Mouse (Mus musculus) limb, embryonic 15.5 days (tissue): ENCODE measurements around the gene Gpx2. TPM values are rescaled to one million over a fixed set of nuclear protein-coding genes. Genes with fewer than 3 reads are reported as not detected.
A peak's percentile ranks its signal among the peaks of the same experiment; 100 is the strongest.

Source experiments
- ATAC-seq: fragments of 200-750 bp; cut with Nextera tagmentation; 2 replicates; pipeline ENCODE4 v1.8.0; 2017; ENCODE audit warnings: low read depth, moderate TSS enrichment; ENCODE audit not compliant: insufficient number of reproducible peaks, low FRiP score, low TSS enrichment
- H3K27ac ChIP-seq: fragments of 300-500 bp; sonication (generic); 2 replicates; pipeline ENCODE4 v1.5.1; 2015; ENCODE audit warnings: moderate library complexity, mild to moderate bottlenecking, inconsistent platforms
- H3K27me3 ChIP-seq: fragments of 300-500 bp; sonication (generic); 2 replicates; pipeline ENCODE4 v1.6.1; 2015; ENCODE audit warnings: inconsistent platforms
- H3K36me3 ChIP-seq: fragments of 300-500 bp; sonication (generic); 2 replicates; pipeline ENCODE4 v1.6.1; 2015; ENCODE audit warnings: inconsistent platforms
- H3K4me1 ChIP-seq: fragments of 300-500 bp; sonication (generic); 2 replicates; pipeline ENCODE4 v1.6.1; 2015; ENCODE audit warnings: inconsistent platforms
- H3K4me2 ChIP-seq: fragments of 300-500 bp; sonication (generic); 2 replicates; pipeline ENCODE4 v1.6.1; 2015; ENCODE audit warnings: mild to moderate bottlenecking, inconsistent platforms
- H3K4me3 ChIP-seq: fragments of 300-500 bp; sonication (generic); 2 replicates; pipeline ENCODE4 v1.5.1; 2015; ENCODE audit warnings: mild to moderate bottlenecking, inconsistent platforms
- H3K9ac ChIP-seq: fragments of 300-500 bp; sonication (generic); 2 replicates; pipeline ENCODE4 v1.6.1; 2015; ENCODE audit warnings: inconsistent platforms
- H3K9me3 ChIP-seq: fragments of 300-500 bp; sonication (generic); 2 replicates; pipeline ENCODE4 v1.6.1; 2016; ENCODE audit warnings: inconsistent platforms
- WGBS: fragments of 180-500 bp; shearing (Covaris S2); methylation state at CpG from one replicate; pipeline ENCODE4 v1.1.7; 2015; 5-methylcytosine and 5-hydroxymethylcytosine counted together
- polyA plus RNA-seq: library from polyadenylated mRNA; unstranded; fragments of >200 nt; fragmentation: Nextera tagmentation; extraction: Ambion mirVana; gene quantifications from 2 replicates; pipeline ENCODE4 v1.2.1, GENCODE M21; 2015

Gpx2 gene
- polyA plus RNA-seq, 1 experiment from 2014 or later = 0.41 TPM

DNA sequence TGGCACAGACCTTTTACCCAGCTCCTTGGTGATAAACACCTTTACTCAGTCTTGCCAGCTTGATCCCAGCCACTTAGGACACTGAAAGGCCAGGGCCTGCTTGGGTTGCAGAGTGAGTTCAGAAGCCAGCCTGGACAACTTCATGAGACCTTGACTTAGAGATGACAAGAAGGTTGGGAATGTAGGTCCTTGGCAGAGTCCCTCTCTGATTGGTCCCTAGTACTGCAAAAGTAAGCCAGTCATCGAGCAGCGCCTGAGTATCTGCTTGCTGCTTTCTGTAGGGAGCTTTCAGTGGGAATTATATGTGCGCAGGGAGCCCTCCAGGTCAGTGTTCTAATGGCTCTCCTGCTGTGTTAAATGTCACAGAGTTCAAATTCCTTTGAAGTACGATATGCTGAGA lies 20.2 kb downstream of the Gpx2 start:
- Histone ChIP-seq H3K9ac (no peak overlapping the region), H3K4me1 (no peaks in the 10 kb centered on the region), H3K27me3 (no peaks in the 10 kb centered on the region), H3K27ac (no peak overlapping the region), H3K4me2 (no peak overlapping the region), H3K9me3 (no peaks in the 10 kb centered on the region), H3K4me3 (no peak overlapping the region), H3K36me3 (peaks cover 13% of the 10 kb centered on the region)
- ATAC-seq = no peak
- WGBS = 52% methylated on average over 4 of the region's 4 CpGs

DNA sequence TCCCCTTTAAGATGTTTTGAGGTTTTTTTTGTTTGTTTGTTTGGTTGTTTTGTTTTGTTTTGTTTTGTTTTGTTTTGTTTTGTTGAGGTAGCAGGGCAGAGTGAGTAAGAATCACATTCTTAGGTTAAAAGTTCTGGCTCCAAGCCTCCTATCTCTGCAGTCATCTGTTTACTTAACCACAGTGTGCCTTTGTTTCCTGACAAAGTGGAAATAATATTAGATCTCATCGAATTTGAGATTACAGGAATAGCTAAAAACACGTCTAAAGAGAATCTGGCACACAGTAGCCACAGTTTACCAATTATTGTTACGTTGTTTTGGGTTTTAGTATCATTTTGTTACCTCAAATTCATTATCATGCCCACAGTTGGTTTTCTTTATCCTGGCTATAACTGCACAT lies 20.7 kb downstream of the Gpx2 start:
- Histone ChIP-seq H3K27me3 (no peaks in the 10 kb centered on the region), H3K9ac (no peak overlapping the region), H3K27ac (no peak overlapping the region), H3K4me2 (no peak overlapping the region), H3K4me3 (no peak overlapping the region), H3K4me1 (no peaks in the 10 kb centered on the region), H3K9me3 (no peaks in the 10 kb centered on the region), H3K36me3 (peaks cover 9% of the 10 kb centered on the region)
- ATAC-seq = no peak
- WGBS = 79% methylated on average over 3 of the region's 3 CpGs

DNA sequence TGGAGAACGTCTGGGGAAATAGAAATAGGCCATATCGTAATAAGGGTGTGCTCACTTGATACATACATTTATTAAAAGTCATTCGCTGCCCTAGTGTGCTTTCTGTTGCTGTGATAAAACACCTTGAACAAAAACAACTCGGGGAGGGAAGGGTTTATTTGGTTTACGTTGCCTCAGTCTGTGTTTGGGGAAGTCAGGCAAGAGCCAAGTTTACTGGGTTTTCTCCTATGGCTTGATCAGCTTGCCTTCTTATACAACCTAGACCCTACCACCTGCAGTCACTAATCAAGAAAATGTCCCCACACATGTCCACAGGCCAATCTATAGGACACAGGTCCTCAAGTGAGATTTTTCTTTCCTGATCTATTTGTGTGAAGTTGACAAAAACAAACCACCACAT lies 23.8 kb downstream of the Gpx2 start:
- ATAC-seq = no peak
- H3K4me2 ChIP-seq = no peak overlapping the region
- no peaks in the 10 kb centered on the region for H3K27me3 ChIP-seq
- H3K4me3 ChIP-seq = no peak overlapping the region
- no peaks in the 10 kb centered on the region for H3K9me3 ChIP-seq
- no peak overlapping the region for H3K9ac ChIP-seq
- no peak overlapping the region for H3K27ac ChIP-seq
- H3K36me3 ChIP-seq = peaks cover 4% of the 10 kb centered on the region; the same call in 1 of the 2 replicates
- WGBS = 87% methylated on average over 5 of the region's 5 CpGs
- no peaks in the 10 kb centered on the region for H3K4me1 ChIP-seq

DNA sequence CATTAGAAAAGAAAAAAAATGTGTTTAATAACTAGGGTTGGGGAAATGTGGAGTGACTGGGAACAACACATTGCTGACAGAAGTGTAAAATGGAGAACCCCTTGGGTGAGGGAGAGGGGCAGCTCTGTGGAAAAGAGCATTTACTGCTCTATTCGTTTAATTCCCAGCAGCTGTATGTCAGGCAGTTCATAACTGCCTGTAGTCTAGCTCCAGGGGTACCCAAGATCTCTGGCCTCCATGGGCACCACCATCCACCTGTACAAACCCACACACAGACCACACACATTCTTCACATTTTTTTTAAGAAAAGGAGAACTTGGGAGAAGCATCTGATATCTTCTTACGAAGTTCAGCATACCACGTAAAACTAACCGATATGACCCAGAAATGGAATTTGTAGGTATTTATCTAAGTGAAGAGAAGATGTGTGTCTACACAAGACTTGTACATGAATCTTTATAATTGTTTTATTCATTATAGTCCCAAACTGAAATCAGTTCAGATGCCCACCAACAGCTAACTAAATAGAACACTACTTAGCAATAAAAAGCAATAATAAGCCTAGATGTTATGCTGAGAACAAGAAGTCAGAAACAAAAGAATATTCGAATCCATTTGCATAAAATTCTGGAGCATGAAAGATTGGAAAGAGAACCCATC lies 24.4 kb downstream of the Gpx2 start:
- no peaks in the 10 kb centered on the region for H3K9me3 ChIP-seq
- ATAC-seq = no peak
- H3K4me2 ChIP-seq = no peak overlapping the region
- H3K27ac ChIP-seq = no peak overlapping the region
- peaks cover 1% of the 10 kb centered on the region; the same call in 1 of the 2 replicates for H3K36me3 ChIP-seq
- H3K4me1 ChIP-seq = peaks cover 5% of the 10 kb centered on the region
- H3K9ac ChIP-seq = no peak overlapping the region
- no peaks in the 10 kb centered on the region for H3K27me3 ChIP-seq
- WGBS = 78% methylated on average over 5 of the region's 5 CpGs
- no peak overlapping the region for H3K4me3 ChIP-seq

DNA sequence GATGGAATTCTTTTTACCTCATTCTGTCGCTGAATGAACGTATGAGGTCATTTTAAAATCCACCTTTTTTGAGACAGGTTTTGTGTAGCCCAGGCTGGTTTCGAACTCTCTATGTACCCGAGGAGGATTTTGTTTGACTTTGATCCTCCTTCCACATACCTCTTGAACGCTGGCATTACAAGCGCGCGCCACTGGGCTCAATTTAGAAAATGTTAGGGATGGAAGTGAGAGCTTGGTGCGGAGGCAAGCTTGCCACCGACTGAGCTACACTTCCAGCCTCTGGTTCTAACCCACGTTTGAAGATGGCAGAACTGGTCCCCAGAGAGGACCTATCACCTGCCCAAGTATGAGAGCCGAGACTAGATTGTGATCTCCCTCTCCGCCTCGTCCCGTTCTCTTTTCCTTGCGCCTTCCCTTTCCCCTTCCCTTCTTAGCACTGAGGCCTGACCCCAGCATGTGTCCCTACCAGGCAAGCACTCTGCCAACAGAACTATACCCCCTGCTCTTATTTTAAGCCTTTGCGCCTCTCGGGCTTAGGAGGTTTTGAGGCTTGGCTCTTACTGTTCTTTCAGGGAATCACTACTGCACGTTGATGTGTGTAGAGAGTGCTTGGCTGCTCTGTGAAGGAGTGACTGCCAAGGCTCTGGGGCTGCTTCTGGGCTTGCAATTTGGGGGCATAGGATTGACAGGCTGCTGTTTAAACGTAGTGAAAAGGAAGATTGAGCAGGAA lies 29.3 kb downstream of the Gpx2 start:
- peak overlapping the region; percentile 82; the same call in 1 of the 2 replicates for H3K27ac ChIP-seq
- WGBS = 28% methylated on average over 20 of the region's 20 CpGs

DNA sequence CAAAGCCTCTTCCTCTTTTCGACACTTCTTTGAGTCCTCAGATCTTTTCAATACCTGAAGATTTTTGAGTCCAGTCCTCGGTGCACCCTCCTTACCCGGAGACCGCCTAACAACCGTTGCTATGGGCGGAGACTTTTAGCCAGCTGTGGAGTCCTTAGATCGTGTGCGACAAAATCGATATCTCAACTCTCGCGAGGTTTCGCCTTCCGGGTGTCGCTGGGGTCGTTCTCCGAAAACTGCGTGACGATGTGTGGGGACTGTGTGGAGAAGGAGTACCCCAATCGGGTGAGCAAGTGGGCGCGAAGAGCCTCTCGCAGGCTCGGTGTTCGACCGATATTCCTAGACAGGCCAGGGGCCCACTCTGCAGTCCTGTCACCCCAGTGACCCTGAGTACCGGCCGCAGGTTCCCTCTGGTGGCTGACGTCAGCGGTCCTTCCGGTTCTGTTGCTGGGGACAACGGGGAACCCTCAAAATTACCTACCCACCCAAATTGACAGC lies 30.0 kb downstream of the Gpx2 start, which contains the start of the genes Churc1 and Fntb:
Gene Churc1, plus strand, starts transcription at position 185 of the 498 bp plus-strand sequence.
Gene Fntb, plus strand, starts transcription at position 236 of the 498 bp plus-strand sequence.
- H3K36me3 ChIP-seq = no peaks in the 10 kb centered on the region
- peak within 1 kb of the TSS; percentile 55 for H3K9ac ChIP-seq
- peak; percentile 90 for ATAC-seq
- no peaks in the 10 kb centered on the region for H3K9me3 ChIP-seq
- peak within 1 kb of the TSS; percentile 67 for H3K4me3 ChIP-seq
- WGBS = under 1% methylated on average over 31 of the region's 31 CpGs
- peaks cover 7% of the 10 kb centered on the region for H3K4me1 ChIP-seq
- peak within 1 kb of the TSS; percentile 82 for H3K27ac ChIP-seq
- H3K27me3 ChIP-seq = no peaks in the 10 kb centered on the region
- peak within 1 kb of the TSS; percentile 54 for H3K4me2 ChIP-seq

More for the DNA sequence above, 29.3 kb downstream of the Gpx2 start:
- Histone ChIP-seq H3K27me3 (no peaks in the 10 kb centered on the region), H3K9me3 (no peaks in the 10 kb centered on the region), H3K4me1 (peaks cover 7% of the 10 kb centered on the region), H3K9ac (peak overlapping the region; percentile 55), H3K4me2 (peak overlapping the region; percentile 54), H3K4me3 (peak overlapping the region; percentile 67), H3K36me3 (no peaks in the 10 kb centered on the region)
- ATAC-seq = no peak

DNA sequence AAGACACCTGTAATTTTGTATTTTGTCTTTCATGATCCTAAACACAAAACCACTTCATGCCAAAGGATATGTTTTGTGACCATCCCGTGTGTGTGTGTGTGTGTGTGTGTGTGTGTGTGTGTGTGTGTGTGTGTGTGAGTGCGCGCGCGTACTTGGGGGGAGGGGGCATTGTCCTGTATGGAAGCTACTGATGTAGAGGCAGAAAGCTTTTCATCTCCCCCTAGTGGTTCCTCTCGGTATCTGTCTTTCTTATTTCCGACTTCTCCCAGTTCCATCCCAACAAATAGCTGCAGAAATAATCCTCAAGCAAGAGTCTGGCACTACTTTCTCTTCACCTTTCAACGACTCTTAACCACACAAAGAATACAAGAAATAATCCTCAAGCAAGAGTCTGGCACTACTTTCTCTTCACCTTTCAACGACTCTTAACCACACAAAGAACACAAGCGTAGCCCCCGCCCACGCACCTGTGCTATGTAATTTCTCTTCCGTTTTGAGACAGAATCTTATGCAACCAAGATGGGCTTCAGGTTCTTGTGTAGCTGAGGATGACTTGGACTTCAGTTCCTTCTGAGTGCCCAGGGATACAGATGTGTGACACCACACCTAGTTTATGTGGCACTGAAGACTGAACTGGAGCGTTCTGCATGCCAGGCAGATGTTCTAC lies 42.6 kb downstream of the Gpx2 start:
- no peak overlapping the region for H3K27ac ChIP-seq
- no peaks in the 10 kb centered on the region for H3K36me3 ChIP-seq
- H3K9me3 ChIP-seq = no peaks in the 10 kb centered on the region
- WGBS = 43% methylated on average over 14 of the region's 14 CpGs
- H3K4me2 ChIP-seq = no peak overlapping the region
- no peak for ATAC-seq
- H3K4me1 ChIP-seq = no peaks in the 10 kb centered on the region
- no peaks in the 10 kb centered on the region for H3K27me3 ChIP-seq
- H3K4me3 ChIP-seq = no peak overlapping the region
- H3K9ac ChIP-seq = no peak overlapping the region

DNA sequence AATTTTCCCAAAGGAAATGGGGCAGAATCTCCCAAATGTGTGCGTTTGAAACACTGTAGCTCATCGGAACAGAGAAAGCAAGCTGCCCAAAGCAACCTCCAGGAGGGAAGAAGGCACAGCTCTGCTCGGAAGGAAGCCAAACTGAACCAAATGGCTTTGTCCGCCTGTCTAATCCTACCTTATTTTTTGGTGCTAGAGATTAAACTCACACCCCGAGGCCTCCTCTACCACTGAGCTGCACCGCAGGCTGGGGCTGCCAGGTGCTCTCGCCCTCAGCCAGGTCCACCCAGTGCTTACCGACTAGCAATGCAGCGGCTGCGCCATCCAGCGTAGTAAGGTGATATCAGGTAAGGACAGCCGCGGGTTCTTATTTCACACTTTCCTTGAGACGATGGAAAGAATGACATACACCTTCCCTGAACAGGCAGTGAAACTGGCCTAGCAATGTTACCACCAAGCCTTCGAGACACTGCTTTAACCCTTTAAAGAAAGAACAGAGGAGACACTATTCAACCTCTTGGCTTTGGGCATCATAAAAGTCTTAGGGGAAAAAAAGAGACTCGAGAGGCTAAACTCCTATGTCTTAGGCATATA lies 44.4 kb downstream of the Gpx2 start:
- no peaks in the 10 kb centered on the region for H3K9me3 ChIP-seq
- H3K4me3 ChIP-seq = no peak overlapping the region
- no peaks in the 10 kb centered on the region for H3K4me1 ChIP-seq
- no peak overlapping the region for H3K27ac ChIP-seq
- H3K4me2 ChIP-seq = no peak overlapping the region
- H3K27me3 ChIP-seq = no peaks in the 10 kb centered on the region
- 72% methylated on average over 16 of the region's 16 CpGs for WGBS
- no peak overlapping the region for H3K9ac ChIP-seq
- no peaks in the 10 kb centered on the region for H3K36me3 ChIP-seq
- ATAC-seq = no peak

Other genes with a start within 250 kb of the Gpx2 start
- 1.4 and 1.5 TPM in 2 replicates for gene Sptb, start 85.0 kb downstream of the Gpx2 start, polyA plus RNA-seq
- 108 and 132 TPM in 2 replicates for gene Churc1, start 30.0 kb downstream of the Gpx2 start, polyA plus RNA-seq
- gene Fntb, start 30.0 kb downstream of the Gpx2 start, polyA plus RNA-seq = 47.7 and 48.8 TPM in 2 replicates
- gene Rab15, start 27.4 kb upstream of the Gpx2 start, polyA plus RNA-seq = 28.3 and 28.6 TPM in 2 replicates
- gene Max, start 166.6 kb upstream of the Gpx2 start, polyA plus RNA-seq = 16.7 and 20.1 TPM in 2 replicates